Mouse (Mus musculus): ENCODE results near the gene Pde7b. TPM values are rescaled to one million over a fixed set of nuclear protein-coding genes. Genes with fewer than 3 reads are reported as not detected.
"Not testable (repeated sequence)": the region's sequence is repeated elsewhere in the genome, so short reads cannot be mapped to it uniquely, and the experiment has no call there.

Pde7b gene
- total RNA-seq, 2 experiments from 2014 or later = 23.8 to 25.2 TPM

- DNase-seq = no peak
Measured at GRCm38 (mm10) chr10:20548833-20549710, 175.8 kb downstream of the Pde7b start.

- peak; percentile 37 to 46 for DNase-seq
Measured at GRCm38 (mm10) chr10:20547951-20548551, 176.8 kb downstream of the Pde7b start.

DNA sequence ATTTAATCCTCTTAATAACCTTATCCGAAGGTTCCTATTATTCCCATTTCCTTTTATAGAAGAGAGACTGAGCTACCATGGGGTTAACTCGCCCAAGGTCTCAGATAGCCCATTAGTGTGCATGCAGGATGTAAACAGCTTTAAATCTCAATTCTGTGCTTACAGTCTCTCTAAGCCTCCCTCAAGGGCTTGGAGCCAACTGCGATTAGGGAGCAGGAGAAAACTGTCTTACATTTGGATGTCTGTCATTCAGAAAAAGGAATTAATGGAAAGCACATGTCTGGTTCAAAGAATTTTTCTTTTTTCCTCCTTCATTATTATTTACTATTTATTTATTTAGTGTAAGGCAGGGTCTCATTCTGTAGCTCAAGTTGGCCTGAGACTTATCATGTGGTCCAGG lies 181.8 kb downstream of the Pde7b start:
- DNase-seq = no peak

- no peak for DNase-seq
Measured at GRCm38 (mm10) chr10:20533811-20534210, 191.1 kb downstream of the Pde7b start.

- no peak for DNase-seq
Measured at GRCm38 (mm10) chr10:20531921-20532320, 193.0 kb downstream of the Pde7b start.

DNA sequence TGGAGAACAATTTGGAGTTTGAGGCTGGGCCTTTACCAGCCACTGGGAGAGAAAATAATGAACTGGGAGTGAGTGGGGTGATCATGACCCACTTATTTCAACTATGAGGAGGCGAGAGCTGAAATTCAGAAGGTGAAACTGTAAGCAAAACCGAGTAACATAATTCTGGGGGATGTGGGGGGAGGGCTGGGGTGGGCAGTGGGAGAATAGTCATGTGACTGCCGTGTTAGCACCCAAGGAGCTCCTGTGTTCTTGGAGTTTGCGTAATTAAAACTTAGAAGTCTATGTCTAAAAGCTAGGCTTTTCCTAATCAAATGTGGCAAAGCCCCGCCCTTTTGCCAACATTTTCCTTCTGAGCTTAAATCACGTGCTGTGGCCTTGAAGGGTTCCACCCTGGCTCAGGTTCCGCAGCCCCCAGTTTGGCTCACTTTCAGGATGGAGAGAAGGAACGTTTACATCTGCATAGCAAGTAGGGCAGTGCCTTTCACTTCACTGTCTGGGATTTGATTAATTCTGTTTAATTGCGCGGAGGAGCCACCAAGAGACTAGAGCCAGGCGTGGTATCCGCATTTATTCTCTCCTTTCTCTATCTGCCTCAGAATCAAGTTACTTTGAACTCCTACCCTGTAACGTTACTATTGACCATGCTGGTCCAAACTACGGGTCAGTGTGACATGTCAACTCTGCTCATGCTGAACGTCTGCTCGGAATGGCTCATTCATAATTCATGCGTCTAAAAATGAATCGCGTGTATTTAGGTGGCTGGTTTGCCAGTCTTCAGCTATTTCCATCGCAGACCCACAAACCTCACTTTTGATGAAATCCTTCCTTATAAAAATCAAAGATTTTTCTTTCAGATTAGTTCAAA lies 196.1 kb downstream of the Pde7b start:
- no peak for DNase-seq

- no peak for DNase-seq
Measured at GRCm38 (mm10) chr10:20527737-20528136, 197.1 kb downstream of the Pde7b start.

GRCm38 (mm10) chr10:20518529-20518889 lies 206.4 kb downstream of the Pde7b start:
- no peak for DNase-seq

- not testable (repeated sequence) for DNase-seq
Measured at GRCm38 (mm10) chr10:20517756-20518528, 206.9 kb downstream of the Pde7b start.

DNA sequence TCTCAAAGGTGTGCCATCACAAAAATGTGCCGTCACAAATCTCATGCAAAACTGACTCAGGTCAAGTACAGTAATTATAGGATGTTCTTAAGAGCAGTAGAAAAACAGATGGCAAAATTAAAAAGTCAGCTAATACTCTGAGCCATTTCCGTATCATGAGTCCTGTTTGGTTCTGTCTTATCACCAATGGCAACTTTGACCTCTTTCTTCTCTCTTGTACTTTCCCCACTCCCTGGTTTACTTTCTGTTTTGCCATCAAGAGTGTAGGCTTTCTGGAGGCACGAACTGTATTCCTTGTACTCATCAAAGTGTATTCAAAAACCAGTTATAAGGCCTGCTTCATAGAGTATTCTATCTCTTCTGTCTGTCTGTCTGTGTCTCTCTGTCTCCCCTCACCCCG lies 211.0 kb downstream of the Pde7b start:
- no peak for DNase-seq

DNA sequence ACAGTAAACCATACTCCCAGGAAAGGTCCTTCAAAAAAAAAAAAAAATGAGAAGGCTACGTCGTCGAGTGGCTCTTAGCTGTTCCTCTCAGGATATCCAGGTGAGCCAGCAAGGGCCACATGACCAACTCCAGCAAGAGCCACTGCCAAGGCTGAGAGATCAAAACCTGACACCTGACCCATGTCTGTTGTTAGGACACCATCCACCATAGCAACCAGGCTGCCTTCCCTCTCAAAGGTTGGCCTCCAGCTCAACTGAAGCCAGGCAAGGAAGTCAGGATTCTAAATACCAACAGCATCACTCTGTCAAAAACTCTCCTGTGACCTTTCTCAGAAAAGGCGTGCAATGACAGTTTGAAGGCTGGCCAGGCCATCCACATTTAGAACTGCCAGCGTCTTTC lies 211.4 kb downstream of the Pde7b start:
- no peak for DNase-seq

GRCm38 (mm10) chr10:20509819-20510218 lies 215.1 kb downstream of the Pde7b start:
- no peak for DNase-seq

- no peak for DNase-seq
Measured at GRCm38 (mm10) chr10:20508497-20508896, 216.4 kb downstream of the Pde7b start.

DNA sequence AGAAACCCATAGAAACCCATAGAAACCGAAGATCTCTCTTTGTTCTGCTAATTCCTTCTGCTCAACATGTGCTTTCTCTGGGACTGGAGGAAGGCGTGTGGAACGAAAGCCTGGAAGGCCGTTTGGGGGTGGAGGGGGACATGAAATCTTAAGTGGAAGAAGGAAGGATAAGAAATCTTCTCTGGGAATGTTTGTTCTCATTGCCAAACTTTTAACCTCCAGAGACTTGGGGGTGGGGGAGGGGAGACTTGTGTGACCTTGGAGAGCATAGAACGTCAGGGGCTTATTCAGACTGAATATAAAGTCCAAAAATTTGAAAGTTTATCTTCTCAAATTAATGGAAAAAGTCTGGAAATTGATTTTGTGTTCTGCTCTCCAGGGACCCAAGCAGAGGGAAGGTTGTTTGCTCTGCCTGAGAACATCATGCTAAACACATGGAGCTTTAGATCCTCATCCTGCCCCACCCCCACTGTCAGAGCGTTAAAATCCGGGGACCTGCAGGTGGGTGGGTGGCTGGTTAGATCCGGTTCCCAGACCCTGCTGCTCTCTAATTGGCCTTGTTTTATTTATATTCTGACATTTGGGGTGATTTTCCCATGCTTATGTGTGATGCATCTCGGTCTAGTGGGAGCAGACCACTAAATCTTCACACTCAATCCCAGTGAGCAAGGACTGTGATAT lies 217.0 kb downstream of the Pde7b start:
- no peak for DNase-seq

DNA sequence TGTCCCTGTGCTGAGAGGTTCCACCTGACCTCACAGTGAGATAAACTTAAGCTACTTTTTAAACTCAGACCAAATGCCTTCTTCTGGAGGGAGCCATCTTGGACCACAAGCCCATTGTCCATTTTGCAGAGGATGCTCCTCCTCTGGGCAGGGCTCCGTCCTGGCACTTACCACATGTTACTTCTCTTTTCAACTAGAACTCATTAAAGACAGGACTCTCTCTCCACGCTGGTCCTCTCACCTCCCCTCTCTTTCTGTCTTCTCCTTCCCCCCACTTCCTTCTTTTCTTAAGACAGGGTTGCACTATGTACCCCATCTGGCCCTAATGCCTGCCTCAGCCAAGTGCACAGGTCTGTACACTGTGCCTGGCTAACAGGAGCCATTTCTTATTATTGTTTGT lies 217.8 kb downstream of the Pde7b start:
- no peak for DNase-seq

DNA sequence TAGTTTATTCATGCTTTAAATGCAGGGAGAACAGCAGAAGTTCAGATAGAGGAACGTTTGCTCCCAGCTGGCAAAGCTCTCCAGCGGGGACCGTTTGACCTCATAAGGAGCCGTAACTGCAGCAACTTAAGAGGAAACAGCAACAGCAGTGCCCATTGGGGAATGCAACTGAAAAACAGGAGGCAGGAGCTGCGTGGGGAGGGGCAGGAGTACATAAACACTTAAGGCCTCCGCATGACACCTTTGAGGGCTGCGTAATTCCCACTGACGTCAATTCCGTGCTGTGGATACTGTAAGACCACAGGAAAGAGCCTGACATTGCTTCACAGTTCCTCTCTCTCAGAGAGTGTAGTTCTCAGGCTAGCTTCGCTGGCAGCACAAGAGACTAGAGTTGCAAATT lies 219.4 kb downstream of the Pde7b start:
- no peak for DNase-seq

DNA sequence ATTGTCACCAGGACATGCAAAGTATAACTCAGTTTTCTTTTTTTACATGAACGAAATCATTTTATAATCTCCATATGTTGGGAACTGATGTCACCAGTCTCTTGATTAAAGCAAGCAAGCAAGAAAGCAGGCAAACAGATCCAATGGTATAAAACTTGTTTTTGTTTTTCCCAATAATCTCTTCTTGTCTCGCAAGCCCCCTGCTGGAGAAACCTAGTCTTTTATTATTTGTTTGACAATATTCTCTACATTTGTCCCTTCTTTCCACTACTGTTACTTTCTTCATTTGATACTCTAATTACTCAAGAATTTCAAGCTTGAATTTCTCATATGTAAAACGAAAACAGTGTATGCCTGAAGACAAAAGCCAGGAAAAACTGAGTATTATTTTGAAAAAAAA lies 220.1 kb downstream of the Pde7b start:
- DNase-seq = no peak

DNA sequence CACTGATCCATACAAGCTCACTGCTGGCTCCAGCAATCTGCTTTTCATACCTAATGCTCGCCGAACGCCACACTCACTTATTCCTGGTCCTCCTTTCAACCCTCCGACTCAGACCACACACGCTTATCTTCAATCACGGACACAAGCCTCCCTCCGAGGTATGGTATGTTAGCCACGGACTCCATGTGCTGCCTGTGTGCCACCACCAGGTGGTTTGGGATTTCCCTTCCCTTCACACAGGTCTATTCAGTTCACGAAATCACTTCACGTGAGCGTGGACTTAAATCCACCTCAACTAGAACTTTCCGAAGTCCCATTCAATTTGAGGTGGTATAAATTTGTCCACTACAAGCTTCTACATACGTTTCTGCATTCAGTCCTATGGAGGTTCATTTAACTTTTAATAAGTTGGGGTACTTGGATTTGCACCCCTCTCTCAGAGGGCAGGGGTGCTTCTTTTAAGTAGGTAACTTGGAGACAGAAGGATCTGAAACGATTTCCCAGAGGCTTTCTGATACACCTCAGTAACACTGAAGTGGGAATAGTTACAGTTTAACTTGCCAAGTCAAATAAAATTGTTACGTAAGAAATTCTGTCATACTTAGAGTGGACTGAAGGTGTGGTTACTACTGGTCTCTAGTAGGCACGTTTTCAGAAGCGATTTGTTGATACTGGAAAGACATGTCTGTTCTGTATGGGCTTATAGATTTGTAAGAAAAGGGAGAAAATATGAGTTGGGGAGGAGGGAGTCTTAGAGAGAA lies 221.4 kb downstream of the Pde7b start:
- DNase-seq = no peak

- no peak for DNase-seq
Measured at GRCm38 (mm10) chr10:20501221-20501620, 223.7 kb downstream of the Pde7b start.

GRCm38 (mm10) chr10:20495051-20495450 lies 229.8 kb downstream of the Pde7b start:
- no peak for DNase-seq

All from layer of hippocampus, postnatal 36 days (tissue).